Mouse (Mus musculus): ENCODE measurements around the gene Gm42674.

Gene Gm42674

DNA sequence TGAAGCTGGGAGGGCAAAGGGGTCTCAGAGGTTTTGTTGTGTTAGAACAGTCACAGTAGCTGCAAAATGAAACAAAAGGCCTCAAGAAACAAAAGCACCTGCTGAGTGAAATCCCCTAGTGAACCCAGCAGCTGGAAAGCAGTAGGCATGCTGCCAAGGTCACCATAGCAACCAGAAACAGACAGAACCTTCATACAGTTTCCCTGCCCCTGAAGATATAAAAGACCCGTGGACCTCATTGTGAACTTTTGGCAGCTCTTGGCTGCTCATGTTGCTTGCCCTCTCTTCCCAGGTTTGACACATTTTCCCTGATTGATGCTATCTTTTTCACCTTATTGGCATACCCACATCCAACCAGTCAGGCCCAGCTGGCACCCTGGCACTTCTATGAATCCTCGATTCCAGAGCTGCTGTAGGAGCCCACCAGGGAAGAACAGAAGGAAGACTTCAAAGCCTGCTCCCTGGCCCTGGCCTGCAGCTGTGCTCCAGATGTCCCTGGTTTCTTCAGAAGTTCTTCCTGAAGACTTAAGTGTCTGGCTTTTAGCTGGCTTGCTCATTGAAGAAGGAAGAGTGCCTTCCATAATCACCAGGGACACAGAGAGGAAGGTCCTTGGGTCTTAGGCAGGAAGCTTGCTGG, 21.8 kb downstream of the Gm42674 start:
- no peak for DNase-seq (ENCODE audit: low spot score in 2 of 2)

DNA sequence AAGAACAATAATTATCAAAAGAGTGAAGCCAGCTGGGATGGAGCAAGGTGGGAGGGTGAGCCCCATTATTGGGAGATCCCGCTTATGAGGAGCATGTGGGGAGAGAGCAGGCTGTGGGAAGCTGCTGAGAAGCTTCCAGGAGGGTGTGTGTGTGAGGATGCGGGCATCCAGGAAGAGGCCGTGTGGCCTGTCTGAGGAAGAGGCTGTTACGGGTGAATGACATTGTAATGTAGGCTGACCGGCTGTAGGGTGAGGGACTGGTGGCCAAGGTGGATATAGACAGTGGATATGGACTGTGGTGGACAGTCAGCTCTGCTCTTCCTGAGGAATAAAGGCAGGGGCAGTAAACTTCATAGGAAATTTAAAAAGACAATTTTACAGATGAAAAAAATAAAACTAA, 23.8 kb downstream of the Gm42674 start:
- DNase-seq (ENCODE audit: low spot score in 2 of 2), result no peak

- DNase-seq (ENCODE audit: low spot score in 2 of 2), result no peak
Observed at GRCm38 (mm10) chr3:90626266-90627021, 24.7 kb downstream of the Gm42674 start.

GRCm38 (mm10) chr3:90627366-90627765, 25.7 kb downstream of the Gm42674 start:
- no peak for DNase-seq (ENCODE audit: low spot score in 2 of 2)

DNA sequence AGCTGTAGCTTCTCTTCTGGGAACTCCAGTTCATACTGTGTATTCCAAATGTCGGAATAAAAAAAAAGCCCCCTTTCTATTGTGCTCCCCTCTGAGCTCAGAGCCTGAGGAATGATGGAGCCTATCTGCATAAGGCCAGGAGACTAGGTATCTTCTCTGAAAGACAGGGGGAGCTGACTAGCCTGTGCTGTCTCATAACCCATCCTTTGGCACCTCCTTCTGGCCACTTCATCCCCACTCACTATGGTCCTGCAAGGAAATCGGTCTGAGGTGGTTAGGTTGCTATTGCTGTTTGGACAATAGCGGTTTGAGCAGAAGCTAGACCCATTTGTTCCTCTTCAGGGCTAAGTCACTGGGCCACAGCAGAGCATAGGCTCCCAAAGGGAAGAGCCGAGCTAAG, 26.1 kb downstream of the Gm42674 start:
- DNase-seq (ENCODE audit: low spot score in 2 of 2), result no peak

- no peak for DNase-seq (ENCODE audit: low spot score in 2 of 2)
Observed at GRCm38 (mm10) chr3:90629298-90629697, 27.6 kb downstream of the Gm42674 start.

GRCm38 (mm10) chr3:90631984-90632383, 30.3 kb downstream of the Gm42674 start:
- DNase-seq (ENCODE audit: low spot score in 2 of 2), result no peak

DNA sequence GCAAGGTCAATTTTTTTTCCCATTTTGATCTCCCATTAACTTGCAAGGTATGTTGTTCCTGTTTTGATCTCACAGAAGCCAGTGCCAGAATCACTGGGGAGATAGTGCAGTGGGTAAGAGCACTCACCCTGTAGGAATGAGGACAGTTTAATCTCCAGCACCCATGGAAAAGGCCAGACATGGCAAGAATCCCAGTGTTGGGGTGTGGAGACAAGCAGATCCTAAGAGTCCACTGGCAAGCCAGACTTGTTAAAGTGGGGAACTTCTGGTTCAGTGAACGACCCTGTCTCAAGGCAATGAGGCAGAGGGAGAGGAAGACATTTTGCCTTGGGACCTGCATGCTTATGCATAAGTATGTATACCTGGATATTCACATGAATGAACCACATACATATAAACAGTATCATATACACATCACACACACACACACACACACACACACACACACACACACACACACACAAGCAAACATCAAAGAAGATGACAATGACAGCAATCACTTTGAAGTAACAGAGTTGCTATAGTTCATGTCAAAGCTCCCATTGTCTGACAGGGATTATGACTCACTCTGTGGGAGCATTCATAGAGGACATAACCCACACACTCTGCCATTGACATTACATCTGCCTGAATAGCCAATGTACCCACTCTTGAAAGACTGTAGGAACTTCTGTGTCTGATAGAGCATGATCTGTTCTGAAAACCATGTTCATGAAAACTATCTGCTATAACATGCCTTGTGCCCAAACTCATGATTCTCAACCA, 37.0 kb downstream of the Gm42674 start:
- DNase-seq (ENCODE audit: low spot score in 2 of 2), result no peak

DNA sequence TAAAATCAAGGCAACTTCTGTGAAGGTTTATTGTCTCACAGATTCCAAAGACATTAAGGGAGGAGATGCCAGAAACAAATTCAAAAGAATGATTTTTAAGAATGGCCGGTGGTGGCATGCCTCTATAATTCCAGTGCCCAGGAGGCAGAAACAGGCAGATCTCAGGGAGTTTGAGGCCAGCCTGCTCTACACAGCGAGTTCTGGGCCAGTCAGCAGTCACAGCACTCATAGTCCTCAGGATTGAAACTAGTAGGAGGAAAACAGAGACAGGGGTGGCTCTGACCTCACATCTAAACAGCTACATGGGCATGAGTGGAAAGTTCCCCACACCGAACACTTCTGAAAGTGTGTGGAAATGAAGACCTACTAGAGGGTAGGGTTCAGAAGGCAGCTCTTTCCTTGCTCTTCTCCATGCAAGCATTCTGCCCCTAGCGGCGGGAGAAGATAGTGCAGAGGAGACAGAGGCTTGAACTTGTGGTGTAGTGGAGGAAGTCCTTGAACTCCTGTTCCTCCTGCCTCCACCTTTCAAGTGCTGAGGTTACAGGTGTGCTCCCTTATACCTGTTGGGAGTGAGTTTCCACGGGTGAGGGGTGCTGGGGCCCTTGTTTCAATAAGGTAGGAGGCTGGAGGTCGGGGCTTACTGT, 37.9 kb downstream of the Gm42674 start:
- no peak for DNase-seq (ENCODE audit: low spot score in 2 of 2)

DNA sequence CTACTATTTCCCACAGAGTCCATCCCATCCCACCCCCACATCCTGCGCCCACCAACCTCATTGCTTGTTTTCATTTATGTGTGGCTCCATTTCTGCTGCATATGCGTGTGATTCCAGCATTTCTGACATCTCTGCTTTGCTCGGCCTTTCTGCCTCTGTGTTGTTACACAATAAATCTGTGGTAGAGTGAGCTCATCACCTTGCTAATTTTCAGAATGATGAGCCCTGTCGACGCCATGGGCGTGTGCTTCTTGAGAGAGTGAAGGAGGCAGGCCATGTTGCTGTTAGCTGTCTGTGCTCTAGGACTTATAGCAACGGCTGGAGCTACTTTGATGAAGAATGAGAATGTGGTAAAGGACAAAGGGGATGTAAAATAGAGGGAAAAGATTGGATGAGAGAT, 39.3 kb downstream of the Gm42674 start:
- DNase-seq (ENCODE audit: low spot score in 2 of 2), result no peak

DNA sequence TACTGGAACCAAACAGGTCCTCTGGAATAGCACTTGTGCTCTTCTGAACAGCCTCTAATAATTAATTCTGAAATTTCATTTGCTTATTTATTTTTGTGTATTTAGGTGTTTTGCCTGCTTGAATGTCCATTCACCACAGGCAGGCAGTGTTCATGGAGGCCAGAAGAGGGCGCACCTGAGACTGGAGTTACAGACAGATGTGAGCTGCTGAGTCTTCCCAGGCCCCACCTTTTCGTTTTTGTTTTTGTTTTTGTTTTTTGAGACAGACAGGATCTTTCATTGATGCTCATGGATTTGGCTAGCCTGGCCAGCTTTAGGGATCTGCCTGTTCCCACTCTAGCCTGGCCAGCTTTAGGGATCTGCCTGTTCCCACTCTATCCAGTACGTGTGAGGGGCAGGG, 42.5 kb downstream of the Gm42674 start:
- peak in 1 of 2 experiments; percentile 39 for DNase-seq (ENCODE audit: low spot score in 2 of 2)

GRCm38 (mm10) chr3:90647291-90647690, 45.6 kb downstream of the Gm42674 start:
- DNase-seq (ENCODE audit: low spot score in 2 of 2), result no peak

DNA sequence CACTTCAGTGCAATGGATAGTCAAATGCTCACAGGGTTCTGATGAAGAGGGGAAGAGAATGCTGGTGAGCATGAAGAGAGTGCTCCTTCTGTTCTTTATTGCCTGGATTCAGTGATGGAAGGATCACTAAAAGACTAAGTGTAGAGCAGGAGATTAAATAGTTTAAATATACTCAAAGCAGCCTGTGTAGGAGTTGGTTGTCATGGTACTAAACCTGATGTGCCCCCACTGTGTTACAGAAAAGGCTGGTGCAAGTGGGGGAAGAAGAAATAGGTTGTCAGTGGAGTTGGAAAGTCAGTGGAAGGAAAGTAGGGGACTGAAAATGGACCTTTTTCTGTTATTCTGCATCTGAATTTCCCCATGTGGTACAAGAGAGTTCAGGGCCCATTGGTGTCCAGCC, 47.3 kb downstream of the Gm42674 start:
- no peak for DNase-seq (ENCODE audit: low spot score in 2 of 2)

DNA sequence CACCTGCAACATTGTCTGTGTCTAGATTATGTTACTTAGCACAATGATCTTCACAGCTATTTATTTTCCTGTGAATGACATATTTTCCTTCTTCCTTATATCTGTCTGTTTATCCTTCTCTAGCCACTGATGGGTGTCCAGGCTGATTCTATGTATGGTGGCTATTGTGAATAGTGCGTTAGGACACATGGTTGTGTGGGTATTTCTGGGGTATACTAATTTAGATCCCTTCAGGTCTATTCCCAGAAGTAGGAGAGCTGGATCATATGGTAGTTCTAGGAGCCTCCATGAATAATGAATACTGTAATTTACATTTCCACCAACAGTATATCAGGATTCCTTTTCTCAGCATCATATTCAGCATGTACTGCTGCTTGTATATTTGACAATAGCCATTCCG, 48.1 kb downstream of the Gm42674 start:
- no peak for DNase-seq (ENCODE audit: low spot score in 2 of 2)

- peak; percentile 71 to 72 for DNase-seq (ENCODE audit: low spot score in 2 of 2)
Observed at GRCm38 (mm10) chr3:90652878-90653508, 51.3 kb downstream of the Gm42674 start.

- no peak for DNase-seq (ENCODE audit: low spot score in 2 of 2)
Observed at GRCm38 (mm10) chr3:90653717-90654116, 52.0 kb downstream of the Gm42674 start, which contains the start of gene S100a7a. TSS of gene S100a7a (plus strand) at chr3:90654017.
